Mouse (Mus musculus) hindbrain, postnatal 0 days (tissue): ENCODE results near the gene Stim1. TPM values are rescaled to one million over a fixed set of nuclear protein-coding genes. Genes with fewer than 3 reads are reported as not detected.
"Not testable (repeated sequence)": the region's sequence is repeated elsewhere in the genome, so short reads cannot be mapped to it uniquely, and the experiment has no call there.

Experiments
- ATAC-seq: fragments of 200-750 bp; cut with Nextera tagmentation; 2 replicates; pipeline ENCODE4 v1.8.0; 2017; ENCODE audit warnings: mild to moderate bottlenecking, moderate TSS enrichment, moderate library complexity
- DNase-seq: peaks from one replicate; pipeline ENCODE4 v3.0.0-alpha.2; 2015; ENCODE audit warnings: low spot score
- H3K27ac ChIP-seq: fragments of 300-500 bp; sonication (generic); 2 replicates; pipeline ENCODE4 v1.5.1; 2014; ENCODE audit warnings: mild to moderate bottlenecking
- H3K27me3 ChIP-seq: fragments of 300-500 bp; sonication (generic); 2 replicates; pipeline ENCODE4 v1.6.1; 2014; ENCODE audit warnings: low read length, mixed read lengths; ENCODE audit not compliant: insufficient read depth
- H3K36me3 ChIP-seq: fragments of 300-500 bp; sonication (generic); 2 replicates; pipeline ENCODE4 v1.6.1; 2014; ENCODE audit warnings: low read length, mixed read lengths; ENCODE audit not compliant: insufficient read depth
- H3K4me1 ChIP-seq: fragments of 300-500 bp; sonication (generic); 2 replicates; pipeline ENCODE4 v1.6.1; 2014; ENCODE audit warnings: antibody characterized with exemption, low read length, mixed read lengths; ENCODE audit not compliant: insufficient read depth
- H3K4me2 ChIP-seq: fragments of 300-500 bp; sonication (generic); 2 replicates; pipeline ENCODE4 v1.6.1; 2014; ENCODE audit warnings: low read depth, mild to moderate bottlenecking, low read length, moderate library complexity, mixed read lengths
- H3K4me3 ChIP-seq: fragments of 300-500 bp; sonication (generic); 2 replicates; pipeline ENCODE4 v1.5.1; 2014; ENCODE audit warnings: low read length
- H3K9ac ChIP-seq: fragments of 300-500 bp; sonication (generic); replicated peaks from 2 replicates; pipeline ENCODE4 v1.6.1; 2014; ENCODE audit warnings: mild to moderate bottlenecking, low read length, moderate library complexity, mixed read lengths
- H3K9me3 ChIP-seq: fragments of 300-500 bp; sonication (generic); 2 replicates; pipeline ENCODE4 v1.6.1; 2016; ENCODE audit warnings: low read length, mixed read lengths
- CTCF ChIP-seq: IDR thresholded peaks from 2 replicates; pipeline ENCODE4 v1.5.1; 2016; ENCODE audit warnings: antibody characterized with exemption, control low read depth, low read depth
- WGBS: fragments of 180-500 bp; shearing (Covaris S2); extraction: QIAGEN DNeasy Blood & Tissue Kit; methylation state at CpG from one replicate; pipeline ENCODE4 v1.1.7; 2014; 5-methylcytosine and 5-hydroxymethylcytosine counted together
- polyA plus RNA-seq: library from polyadenylated mRNA; unstranded; fragments of >200 nt; fragmentation: Nextera tagmentation; extraction: Ambion mirVana; gene quantifications from 2 replicates; pipeline ENCODE4 v1.2.1, GENCODE M21; 2015
- total RNA-seq: library from RNA; depleted of rRNA; stranded (reverse); fragments of >200 nt; gene quantifications from 2 replicates; pipeline ENCODE4 v1.2.3, GENCODE M21; 2014

Stim1 gene
- total and polyA plus RNA-seq, 2 experiments from 2014 or later = 17.9 to 34.6 TPM

DNA sequence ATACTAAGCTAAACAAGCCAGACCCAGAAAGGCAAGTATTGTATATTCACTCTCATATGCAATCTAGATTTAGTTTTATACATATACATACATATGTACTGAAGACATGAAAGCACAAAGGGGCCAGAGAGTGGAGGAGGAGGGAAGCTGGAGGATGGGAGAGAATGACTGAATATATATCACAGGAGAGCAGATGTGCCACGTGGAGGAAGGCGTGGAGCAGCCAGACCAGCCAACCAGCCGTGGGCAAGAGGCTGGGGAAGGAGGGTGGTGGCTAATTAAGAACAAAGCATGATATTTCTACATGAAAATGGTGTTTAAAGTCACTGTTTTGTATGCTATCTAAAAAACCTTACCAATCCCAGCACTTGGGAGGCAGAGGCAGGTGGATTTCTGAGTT lies 8.9 kb upstream of the Stim1 start:
- ATAC-seq (no peak), DNase-seq (no peak)
- Histone ChIP-seq H3K36me3 (no peaks in the 10 kb centered on the region), H3K27me3 (no peaks in the 10 kb centered on the region), H3K27ac (no peak overlapping the region), H3K4me2 (no peak overlapping the region), H3K4me3 (no peak overlapping the region), H3K9me3 (no peaks in the 10 kb centered on the region), H3K4me1 (no peaks in the 10 kb centered on the region), H3K9ac (no peak overlapping the region)
- no peak for TF ChIP-seq CTCF
- WGBS = 65% methylated on average over 3 of the region's 3 CpGs

DNA sequence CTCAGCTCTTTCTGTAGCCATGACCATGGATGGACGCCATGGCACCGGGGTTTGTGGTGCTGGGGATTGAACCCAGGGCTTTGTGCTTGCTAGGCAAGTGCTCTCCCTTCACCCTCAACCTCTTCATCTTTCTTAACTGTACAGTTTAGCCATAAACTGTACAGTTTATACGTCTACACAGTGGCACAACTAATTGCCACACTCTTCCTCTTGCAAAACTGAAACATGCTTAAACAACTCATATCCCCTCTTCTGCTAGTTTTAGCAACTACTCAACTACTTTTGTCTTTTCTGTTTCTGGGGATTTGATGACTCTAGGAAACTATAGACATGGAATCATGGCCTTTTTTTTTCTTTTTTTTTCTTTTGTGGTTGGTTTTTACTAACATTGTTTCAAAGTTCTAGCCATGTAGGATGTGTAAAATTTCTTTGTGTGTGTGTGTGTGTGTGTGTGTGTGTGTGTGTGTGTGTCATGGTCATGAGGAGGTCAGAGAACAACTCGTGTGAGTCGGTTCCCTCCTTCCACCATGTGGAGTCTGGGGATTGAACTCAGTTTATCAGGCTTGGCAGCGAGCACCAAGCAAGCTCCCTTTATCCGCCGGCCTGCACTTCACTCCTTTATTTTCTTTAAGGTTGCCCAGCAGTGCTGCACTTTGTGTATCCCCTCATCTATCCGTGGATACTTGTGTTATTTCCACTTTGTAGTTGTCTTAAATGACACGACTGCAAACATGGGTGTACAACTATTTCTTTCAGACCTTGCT lies 7.7 kb upstream of the Stim1 start:
- Histone ChIP-seq H3K36me3 (no peaks in the 10 kb centered on the region), H3K9me3 (no peaks in the 10 kb centered on the region), H3K27ac (no peak overlapping the region), H3K4me2 (no peak overlapping the region), H3K4me1 (no peaks in the 10 kb centered on the region), H3K4me3 (no peak overlapping the region), H3K9ac (no peak overlapping the region), H3K27me3 (no peaks in the 10 kb centered on the region)
- no peak for DNase-seq
- ATAC-seq = no peak
- 80% methylated on average over 10 of the region's 10 CpGs for WGBS
- no peak for TF ChIP-seq CTCF

DNA sequence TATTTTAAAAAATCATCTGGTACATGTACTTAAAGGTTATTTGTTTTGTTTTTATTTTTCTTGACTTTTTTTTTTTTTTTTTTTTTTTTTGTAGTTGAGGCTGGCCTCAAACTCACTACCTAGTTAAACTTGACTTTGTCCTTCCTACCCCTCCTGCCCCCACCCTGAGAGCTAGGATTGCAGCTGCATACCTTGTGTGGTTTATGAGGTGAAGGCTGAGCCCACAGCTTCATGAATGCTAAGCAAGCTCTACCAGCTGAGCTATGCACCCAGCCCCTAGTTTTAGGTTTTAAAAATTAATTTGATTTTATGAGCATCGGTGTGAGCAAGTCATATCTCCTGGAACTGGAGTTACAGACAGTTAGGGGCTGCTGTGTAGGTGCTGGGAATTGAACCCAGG lies 7.1 kb upstream of the Stim1 start:
- Histone ChIP-seq H3K4me3 (no peak overlapping the region), H3K9me3 (no peaks in the 10 kb centered on the region), H3K36me3 (no peaks in the 10 kb centered on the region), H3K27ac (no peak overlapping the region), H3K4me2 (no peak overlapping the region), H3K27me3 (no peaks in the 10 kb centered on the region), H3K9ac (no peak overlapping the region), H3K4me1 (no peaks in the 10 kb centered on the region)
- no peak for TF ChIP-seq CTCF
- DNase-seq (no peak), ATAC-seq (no peak)
- 93% methylated on average over 1 of the region's 1 CpGs for WGBS

DNA sequence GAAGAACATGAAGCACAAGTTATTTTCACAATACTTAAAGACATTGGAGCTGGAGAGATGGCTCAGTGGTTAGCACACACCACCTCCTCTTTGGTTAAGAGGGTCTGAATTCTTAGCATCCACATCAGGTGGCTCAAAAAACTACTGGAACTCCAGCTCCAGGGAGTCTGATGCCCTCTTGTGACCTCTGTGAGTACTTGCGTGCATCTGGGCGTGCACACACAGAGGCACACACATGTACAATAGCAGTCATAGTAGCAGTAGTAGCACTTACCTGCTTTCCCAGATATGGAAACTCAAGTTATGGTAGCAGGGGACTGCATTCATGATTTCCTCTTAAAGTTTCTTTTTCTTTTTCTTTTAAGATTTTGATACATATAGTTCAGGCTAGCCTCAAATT lies 4.6 kb upstream of the Stim1 start:
- Histone ChIP-seq H3K4me1 (no peaks in the 10 kb centered on the region), H3K27me3 (no peaks in the 10 kb centered on the region), H3K4me3 (no peak overlapping the region), H3K4me2 (no peak overlapping the region), H3K27ac (no peak overlapping the region), H3K9ac (no peak overlapping the region), H3K36me3 (no peaks in the 10 kb centered on the region), H3K9me3 (no peaks in the 10 kb centered on the region)
- no peak for ATAC-seq
- DNase-seq = no peak
- WGBS = 89% methylated on average over 2 of the region's 2 CpGs
- TF ChIP-seq CTCF = no peak

DNA sequence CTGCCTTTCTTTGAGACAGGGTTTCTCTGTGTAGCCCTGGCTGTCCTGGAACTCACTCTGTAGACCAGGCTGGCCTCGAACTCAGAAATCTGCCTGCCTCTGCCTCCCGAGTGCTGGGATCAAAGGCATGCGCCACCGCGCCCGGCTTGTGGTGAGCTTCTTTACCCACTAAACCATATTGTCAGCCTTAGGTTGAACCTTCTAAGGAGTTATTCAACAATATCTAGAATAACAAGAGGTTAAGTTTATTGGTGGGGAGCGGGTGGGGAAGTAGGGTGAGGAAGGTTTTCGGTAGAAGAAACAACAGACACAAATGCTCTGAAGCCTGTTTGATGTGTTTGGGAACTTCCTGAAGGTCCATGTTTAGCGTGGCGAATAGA lies 1.6 kb upstream of the Stim1 start:
- not testable (repeated sequence) for H3K4me3 ChIP-seq, ATAC-seq, H3K9me3 ChIP-seq, H3K9ac ChIP-seq, H3K4me2 ChIP-seq, DNase-seq, H3K36me3 ChIP-seq, H3K27me3 ChIP-seq, H3K27ac ChIP-seq
- H3K4me1 ChIP-seq = peaks cover 20% of the 10 kb centered on the region
- 93% methylated on average over 10 of the region's 10 CpGs for WGBS

DNA sequence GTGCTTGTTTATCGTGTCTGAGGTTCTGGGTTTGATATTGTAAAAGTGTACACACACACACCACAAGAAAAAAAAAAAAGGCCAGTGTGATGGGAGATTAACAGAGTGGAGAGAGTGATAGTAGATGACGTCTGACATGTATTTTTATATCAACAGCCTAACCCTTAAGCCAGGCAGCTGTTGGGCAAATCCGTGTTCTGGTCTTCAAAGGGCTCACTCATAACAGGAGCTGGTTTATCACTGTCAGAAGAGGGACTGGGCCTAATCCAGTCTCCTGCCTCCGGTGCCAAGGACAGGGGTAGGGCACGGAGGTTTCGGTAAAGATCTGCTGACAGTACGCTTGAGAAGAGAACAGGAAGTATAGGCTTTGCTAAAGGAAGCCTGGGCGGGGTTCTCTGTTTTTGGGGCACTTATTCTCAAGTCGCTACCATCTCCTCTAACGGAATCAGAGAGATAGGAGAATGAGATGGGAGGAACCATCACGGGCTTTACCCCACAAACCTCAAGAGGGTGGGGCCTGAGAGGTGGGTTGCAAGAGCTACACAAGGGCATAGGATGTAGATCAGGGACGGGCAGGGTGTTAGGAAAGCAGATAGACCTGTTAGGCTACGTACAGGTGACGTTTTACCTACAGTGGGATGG lies 1.1 kb upstream of the Stim1 start:
- no peak overlapping the region for H3K9ac ChIP-seq
- no peak for DNase-seq
- H3K36me3 ChIP-seq = no peaks in the 10 kb centered on the region
- no peaks in the 10 kb centered on the region for H3K27me3 ChIP-seq
- H3K4me1 ChIP-seq = peaks cover 20% of the 10 kb centered on the region
- TF ChIP-seq CTCF = no peak
- 52% methylated on average over 14 of the region's 14 CpGs for WGBS
- no peaks in the 10 kb centered on the region for H3K9me3 ChIP-seq
- peak overlapping the region; percentile 86; the same call in 1 of the 2 replicates for H3K4me3 ChIP-seq
- H3K4me2 ChIP-seq = 0 out of 2 replicates have a peak overlapping the region, but pooled peaks have one; percentile 88
- no peak overlapping the region for H3K27ac ChIP-seq
- peak; percentile 53 for ATAC-seq

DNA sequence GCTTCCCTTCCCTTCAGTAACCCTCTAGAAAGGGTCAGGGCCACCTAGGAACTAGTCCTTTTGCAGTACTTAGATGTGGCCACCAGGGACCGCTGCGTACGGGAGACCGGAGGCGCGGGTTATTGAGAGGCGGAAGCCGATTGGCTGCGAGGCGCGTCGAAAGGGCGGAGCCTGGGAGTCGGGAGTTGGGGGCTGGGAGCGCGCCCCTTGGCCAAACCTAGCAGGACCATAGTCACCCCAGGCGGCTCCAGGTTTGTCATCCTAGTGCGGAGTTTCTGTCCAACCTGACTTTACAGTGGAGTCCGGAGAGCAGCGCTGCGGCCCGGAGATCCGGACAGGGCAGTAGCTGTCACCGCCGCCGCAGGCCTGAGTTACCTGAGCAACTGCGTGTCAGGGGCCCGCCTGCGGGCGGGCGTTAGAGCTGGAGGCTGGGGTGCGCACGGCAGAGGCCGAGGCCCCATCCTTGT lies 460 bp upstream of the Stim1 start:
- WGBS = under 1% methylated on average over 34 of the region's 34 CpGs
- Histone ChIP-seq H3K36me3 (no peaks in the 10 kb centered on the region), H3K27ac (peak overlapping the region; percentile 65), H3K9ac (peak overlapping the region; percentile 68), H3K4me1 (peaks cover 20% of the 10 kb centered on the region), H3K4me2 (peak overlapping the region; percentile 88), H3K27me3 (no peaks in the 10 kb centered on the region), H3K9me3 (no peaks in the 10 kb centered on the region), H3K4me3 (peak overlapping the region; percentile 86)
- DNase-seq (peak; percentile 97), ATAC-seq (peak; percentile 94)
- peak; percentile 92 for TF ChIP-seq CTCF
